Mouse (Mus musculus) kidney, postnatal 25 days (tissue): ENCODE data around the gene Gm15155.
A peak's percentile ranks its signal among the peaks of the same experiment; 100 is the strongest.
"Not testable (repeated sequence)": the region's sequence is repeated elsewhere in the genome, so short reads cannot be mapped to it uniquely, and the experiment has no call there.

Experiments
- DNase-seq, 2 experiments: peaks; one replicate each; pipeline ENCODE4 v3.0.0; 2021; ENCODE audit warnings: mixed read lengths in 2 of 2

Gene Gm15155

GRCm38 (mm10) chrX:155624341-155624841 lies at the start of gene Gm15155:
Gene Gm15155, plus strand, starts transcription at chrX:155624741.
- no peak for DNase-seq

GRCm38 (mm10) chrX:155579791-155580190 lies 44.8 kb upstream of the Gm15155 start:
- no peak for DNase-seq

GRCm38 (mm10) chrX:155584586-155584985 lies 40.0 kb upstream of the Gm15155 start:
- no peak for DNase-seq

DNA sequence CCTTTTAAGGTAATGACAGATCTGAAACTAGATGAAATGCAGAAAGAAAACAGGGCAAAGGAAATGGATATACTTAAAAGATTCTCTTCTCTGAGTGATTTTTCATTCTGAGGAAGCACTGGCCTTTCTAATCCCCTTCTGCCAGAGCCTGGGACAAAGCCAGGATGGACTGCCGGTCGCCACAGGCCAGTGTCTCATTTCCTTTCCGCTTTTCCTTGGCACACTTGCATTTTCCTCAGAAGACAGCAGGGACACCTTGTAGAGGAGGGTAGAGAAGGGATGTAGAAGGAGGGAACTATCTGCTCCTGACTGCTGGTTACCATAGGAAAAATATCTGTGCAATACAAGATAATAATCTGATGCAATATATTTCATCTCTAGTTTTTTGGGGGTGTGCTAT lies 33.1 kb upstream of the Gm15155 start:
- DNase-seq = no peak

GRCm38 (mm10) chrX:155592467-155592866 lies 32.1 kb upstream of the Gm15155 start:
- DNase-seq = no peak

GRCm38 (mm10) chrX:155594685-155595084 lies 29.9 kb upstream of the Gm15155 start:
- DNase-seq = no peak

- no peak for DNase-seq
These were observed 28.2 kb upstream of the Gm15155 start for GRCm38 (mm10) chrX:155596390-155596789.

GRCm38 (mm10) chrX:155601196-155601595 lies 23.3 kb upstream of the Gm15155 start:
- DNase-seq = no peak

- DNase-seq = no peak
These were observed 2.0 kb upstream of the Gm15155 start for GRCm38 (mm10) chrX:155622527-155622926.

DNA sequence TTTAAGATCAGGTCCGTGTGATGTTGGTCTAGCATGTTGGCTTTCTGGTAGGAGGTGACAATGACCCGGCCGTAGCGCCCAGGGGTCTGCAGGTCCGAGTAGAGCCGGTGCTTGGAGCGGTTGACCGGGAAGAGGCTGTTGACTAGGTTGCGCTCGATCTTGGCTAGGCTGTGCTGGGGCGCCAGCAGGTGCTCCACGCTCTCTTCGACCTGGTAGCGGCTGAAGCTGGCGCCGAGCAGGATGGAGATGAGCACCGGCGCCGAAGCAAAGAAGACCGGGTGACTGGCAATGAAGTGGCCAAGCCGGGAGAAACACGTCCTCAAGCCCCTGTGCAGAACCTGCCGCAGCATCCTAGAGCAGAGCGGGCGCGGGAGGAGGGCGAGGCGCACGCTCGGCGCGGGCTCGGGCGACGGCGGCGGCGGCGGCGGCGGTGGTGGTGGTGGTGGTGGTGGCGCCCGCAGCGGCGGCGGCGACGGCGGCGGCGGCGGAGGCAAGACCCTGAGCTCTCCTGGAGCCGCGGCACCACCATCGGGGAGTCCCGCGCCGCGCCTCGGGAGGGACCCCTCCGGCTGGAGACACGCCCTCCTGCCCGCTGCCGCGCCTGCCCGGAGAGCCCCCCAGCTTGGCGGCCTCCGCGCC lies 1.5 kb upstream of the Gm15155 start:
- peak in 1 of 2 experiments; percentile 30 for DNase-seq

GRCm38 (mm10) chrX:155623701-155624281 lies 750 bp upstream of the Gm15155 start, which contains the start of gene Ptchd1:
Gene Ptchd1, minus strand, starts transcription at chrX:155623814.
- DNase-seq = peak in 1 of 2 experiments; percentile 41

GRCm38 (mm10) chrX:155624895-155625294 lies 354 bp downstream of the Gm15155 start:
- no peak for DNase-seq

DNA sequence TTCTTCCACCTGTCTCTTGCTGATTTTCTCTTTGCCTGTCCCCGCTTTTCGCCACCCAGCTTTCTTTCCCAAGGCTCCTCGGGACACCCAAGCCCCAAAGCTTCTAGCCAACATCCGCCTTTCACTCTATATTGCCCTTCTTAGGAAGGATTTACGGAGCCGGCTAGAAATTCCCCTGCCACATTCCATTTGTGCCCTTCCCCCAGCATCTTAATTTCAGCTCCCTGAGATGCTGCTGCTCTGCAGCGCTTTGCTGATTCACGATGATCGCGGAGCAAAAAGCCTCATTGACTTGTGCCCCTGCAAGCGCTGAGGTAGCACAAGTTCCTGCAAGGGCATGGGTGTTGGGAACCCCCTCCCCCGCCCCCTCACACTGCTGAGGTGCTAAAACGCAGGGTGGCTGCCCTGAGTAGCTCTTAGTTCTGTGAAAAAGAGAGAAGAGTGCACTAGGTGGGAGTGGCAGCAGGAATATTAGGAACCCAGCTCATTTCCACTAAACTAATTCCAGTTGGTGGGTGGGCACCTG lies 1.2 kb downstream of the Gm15155 start:
- DNase-seq = no peak

DNA sequence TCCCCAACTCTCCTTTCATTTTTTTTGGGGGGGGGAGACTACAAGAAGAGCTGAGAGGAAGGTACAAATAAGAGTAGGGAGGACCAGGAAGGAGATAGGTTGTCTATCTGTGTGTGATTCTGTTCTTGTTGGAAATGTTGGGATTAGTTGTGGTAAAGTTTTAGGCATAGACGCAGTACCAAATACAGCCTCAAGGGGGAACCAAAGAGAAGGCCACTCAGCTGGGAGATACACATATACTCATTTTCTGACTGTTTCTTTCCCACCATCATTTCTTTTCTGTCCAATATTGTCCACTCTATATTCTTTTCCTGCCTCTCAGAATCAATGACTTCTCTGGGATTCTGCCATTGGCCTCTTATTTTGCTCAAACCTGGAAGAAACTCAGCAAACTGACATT lies 19.4 kb downstream of the Gm15155 start:
- DNase-seq = peak in 1 of 2 experiments; percentile 30

DNA sequence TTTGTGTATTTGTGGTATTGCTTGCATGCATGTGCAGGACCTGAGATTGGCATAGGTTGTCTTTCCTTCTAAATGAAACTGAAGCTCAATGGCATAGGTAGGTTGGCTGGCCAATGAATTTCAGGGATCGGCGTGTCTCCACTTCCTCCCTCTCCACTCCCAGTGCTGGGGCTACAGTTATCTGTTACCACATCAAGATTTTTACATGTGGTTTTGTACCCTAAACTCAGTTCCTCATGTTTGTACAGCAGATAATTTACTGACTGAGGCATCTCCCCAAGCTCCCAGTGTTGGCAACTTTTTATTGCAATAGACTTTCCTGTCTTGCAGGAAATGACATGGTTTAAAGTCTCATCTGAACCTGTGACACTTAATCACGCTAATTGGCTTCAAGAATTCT lies 21.4 kb downstream of the Gm15155 start:
- DNase-seq = no peak

DNA sequence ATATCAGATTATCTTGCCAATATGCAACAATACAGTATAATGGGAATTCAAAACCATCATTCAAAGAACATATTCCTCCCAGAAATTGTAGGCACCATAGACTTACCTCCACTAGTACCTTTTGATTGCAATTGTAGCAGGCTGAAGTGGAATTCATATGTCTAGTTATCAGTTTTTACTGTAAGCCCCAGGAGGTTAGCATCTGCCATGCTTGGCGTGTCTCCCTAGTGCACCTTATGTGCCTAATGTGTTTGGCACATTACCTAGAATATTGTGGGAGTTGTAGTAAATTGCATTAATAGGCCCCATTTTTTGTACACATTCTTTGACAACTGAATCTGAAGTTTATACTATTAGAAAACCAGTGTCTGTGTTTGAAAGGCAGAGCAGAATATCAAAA lies 33.4 kb downstream of the Gm15155 start:
- no peak for DNase-seq

DNA sequence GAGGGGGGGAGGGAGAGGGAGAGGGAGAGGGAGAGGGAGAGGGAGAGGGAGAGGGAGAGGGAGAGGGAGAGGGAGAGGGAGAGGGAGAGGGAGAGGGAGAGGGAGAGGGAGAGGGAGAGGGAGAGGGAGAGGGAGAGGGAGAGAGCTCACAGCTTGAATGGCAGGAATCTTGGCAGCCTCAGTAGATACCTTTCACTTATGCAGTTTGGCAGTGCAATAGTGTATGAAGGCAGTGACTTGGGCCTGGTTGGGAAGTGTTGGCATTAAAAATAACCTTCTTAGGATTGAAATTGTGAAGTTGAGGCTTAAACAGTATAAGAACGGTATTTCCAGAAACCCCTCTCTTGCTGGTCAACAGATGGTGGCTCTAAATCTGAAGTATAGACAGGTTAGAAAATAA lies 65.9 kb downstream of the Gm15155 start:
- not testable (repeated sequence) for DNase-seq

- no peak for DNase-seq
These were observed 99.6 kb downstream of the Gm15155 start for GRCm38 (mm10) chrX:155724157-155724556.

DNA sequence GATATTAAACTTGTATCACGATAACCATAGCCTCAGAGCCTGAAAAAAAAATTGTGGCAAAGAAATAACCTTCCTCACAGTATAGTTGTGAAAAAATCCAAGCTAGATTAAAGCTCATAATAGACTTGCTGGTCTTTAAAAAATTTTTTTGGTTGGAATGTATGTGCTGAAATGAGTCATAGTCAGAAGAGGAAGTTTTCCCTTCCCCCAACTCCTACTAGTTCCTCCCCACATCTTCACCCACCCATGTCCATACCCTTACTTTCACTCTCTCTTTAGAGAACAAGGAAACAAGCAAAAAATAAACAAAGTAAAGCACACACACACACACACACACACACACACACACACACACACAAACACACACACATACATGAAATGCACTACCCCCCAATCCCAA lies 103.8 kb downstream of the Gm15155 start:
- DNase-seq = no peak

DNA sequence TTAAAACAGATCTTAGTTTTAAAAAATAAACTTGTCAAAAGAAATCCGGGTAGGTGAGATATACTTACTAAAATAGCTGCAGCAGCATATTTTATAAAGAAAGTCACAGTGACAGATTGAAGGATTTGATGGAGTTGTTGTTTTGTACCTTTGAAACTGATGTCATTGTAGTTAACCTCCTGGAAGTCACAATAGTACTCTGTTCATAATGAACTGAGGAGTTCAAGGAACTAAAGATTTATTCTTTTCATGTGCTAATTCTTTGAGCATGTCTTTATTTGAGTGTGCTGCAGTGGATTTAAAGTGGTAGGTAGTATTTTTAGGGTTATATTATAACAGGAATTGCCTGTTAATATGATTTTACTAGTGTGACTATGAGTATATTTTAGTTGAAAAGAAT lies 263.6 kb downstream of the Gm15155 start:
- no peak for DNase-seq

GRCm38 (mm10) chrX:155900040-155900439 lies 275.5 kb downstream of the Gm15155 start:
- DNase-seq = peak; percentile 4 to 48

GRCm38 (mm10) chrX:155901742-155902141 lies 277.2 kb downstream of the Gm15155 start:
- no peak for DNase-seq

- no peak for DNase-seq
These were observed 278.6 kb downstream of the Gm15155 start for GRCm38 (mm10) chrX:155903108-155903507.

GRCm38 (mm10) chrX:156009756-156010155 lies 385.2 kb downstream of the Gm15155 start:
- DNase-seq = no peak
